Mouse (Mus musculus) lung, postnatal 0 days (tissue): ENCODE measurements around the gene Bloc1s1.

Experiments used
- CTCF ChIP-seq: IDR thresholded peaks from 2 replicates; pipeline ENCODE4 v1.5.1; 2016; ENCODE audit warnings: antibody characterized with exemption, mild to moderate bottlenecking
- EP300 ChIP-seq: IDR thresholded peaks from 2 replicates; pipeline ENCODE4 v1.6.1; 2016; ENCODE audit warnings: antibody characterized with exemption, mild to moderate bottlenecking, control low read depth

DNA sequence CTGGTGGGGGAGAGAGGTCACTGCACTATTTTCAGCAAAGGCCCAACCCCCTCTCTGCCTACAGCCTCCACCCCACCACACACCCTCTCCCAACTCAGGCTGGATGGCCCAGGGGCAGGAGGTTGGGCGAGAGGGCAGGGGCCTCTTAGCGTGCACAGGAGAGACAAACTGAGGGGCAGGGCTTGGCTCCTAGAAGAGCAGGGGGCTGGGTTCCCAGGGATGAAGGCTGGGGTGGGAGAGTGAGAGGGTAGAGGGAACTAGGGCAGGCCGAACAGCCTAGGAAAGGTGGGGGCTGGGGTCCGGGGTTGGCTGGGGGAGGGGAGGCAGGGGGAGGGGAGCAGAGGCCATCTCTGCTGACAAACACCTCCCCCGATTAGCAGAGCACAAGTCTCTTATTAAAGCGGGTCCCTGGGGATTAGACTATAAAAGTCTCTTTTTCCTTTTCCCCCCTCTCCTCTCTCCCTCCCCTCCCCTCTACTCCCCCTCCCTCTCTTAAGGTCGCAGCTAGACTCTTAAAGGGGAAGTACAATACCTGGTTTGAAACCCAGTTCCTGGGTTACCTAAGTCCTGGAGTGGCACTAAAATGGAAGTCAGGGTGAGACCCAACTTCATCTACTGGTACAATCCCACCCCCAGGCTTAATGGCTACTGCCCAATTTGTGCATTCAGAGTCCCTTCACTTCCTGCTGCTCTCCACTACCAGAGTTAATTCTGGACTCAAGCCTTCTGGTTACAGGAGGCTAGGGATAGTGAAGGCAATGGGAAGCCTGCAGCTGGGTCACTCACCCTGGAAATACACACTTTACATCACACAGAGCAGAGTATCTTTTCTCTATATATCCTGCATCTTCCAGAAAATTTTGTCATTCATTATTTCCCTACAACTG lies 34.7 kb downstream of the Bloc1s1 start:
- TF ChIP-seq CTCF, result no peak
- no peak for TF ChIP-seq EP300
